In genomic region chr7:19381377-19382165, GRCm38 (mm10) we compare ENCODE assay signal across 8 mouse cellular contexts. TPM values are rescaled to one million over a fixed set of nuclear protein-coding genes. Genes with fewer than 3 reads are reported as not detected.
DNase-seq lines count a peak whose midpoint lies in the region; ATAC-seq and TF ChIP-seq lines count a peak whose summit lies in the region.

Gene Ercc2 (plus strand): TSS chr7:19382010.

- peaks cover 19% of the 10 kb centered on the region for H3K36me3 ChIP-seq in ES-E14 (ENCODE audit: control insufficient read depth, insufficient read depth, low read length, poor library complexity, severe bottlenecking)
- peaks cover 21% of the 10 kb centered on the region for H3K36me3 ChIP-seq in forebrain, embryonic 15.5 days

- peak within 1 kb of the TSS; percentile 87 to 91 for H3K4me3 ChIP-seq in ES-E14 (ENCODE audit: insufficient read depth in 1 of 2, low read depth in 1 of 2, low read length in 2 of 2, poor library complexity in 1 of 2, severe bottlenecking in 1 of 2)
- H3K4me3 ChIP-seq in forebrain, embryonic 15.5 days, result peak within 1 kb of the TSS; percentile 71
- H3K4me3 ChIP-seq in lung, adult 2 months (replicated peaks; ENCODE audit: extremely low read depth, low read depth, low read length), result peak within 1 kb of the TSS; percentile 73

- no peaks in the 10 kb centered on the region for H3K4me1 ChIP-seq in ES-E14 (ENCODE audit: control insufficient read depth in 2 of 2, insufficient read depth in 2 of 2, low read length in 2 of 2, poor library complexity in 1 of 2)
- peaks cover 22% of the 10 kb centered on the region for H3K4me1 ChIP-seq in forebrain, embryonic 15.5 days
- H3K4me1 ChIP-seq in lung, adult 2 months (ENCODE audit: control insufficient read depth, insufficient read depth, low read length), result 0 out of 2 replicates have a peak, but pooled peaks cover 4% of the 10 kb centered on the region

- ATAC-seq in forebrain, embryonic 15.5 days (replicated peaks), result peak; percentile 95
- peak; percentile 98 for ATAC-seq in neutrophil, adult 5-6 weeks (ENCODE audit: extremely low read depth, insufficient number of reproducible peaks, low FRiP score, poor library complexity, severe bottlenecking)

- 6% methylated on average over 48 of the region's 48 CpGs for WGBS in forebrain, embryonic 15.5 days
- WGBS in lung, adult 2 months, result 6% methylated on average over 48 of the region's 48 CpGs

- no peaks in the 10 kb centered on the region for H3K27me3 ChIP-seq in forebrain, embryonic 15.5 days

- H3K27ac ChIP-seq in ES-E14 (ENCODE audit: insufficient read depth, low read depth, low read length, poor library complexity, severe bottlenecking), result no peak within 1 kb of the TSS
- peak within 1 kb of the TSS; percentile 32; the same call in 1 of the 2 replicates for H3K27ac ChIP-seq in forebrain, embryonic 15.5 days (replicated peaks)

- H3K9ac ChIP-seq in ES-E14 (ENCODE audit: insufficient read depth, low read depth, low read length, poor library complexity, severe bottlenecking), result peak within 1 kb of the TSS; percentile 90
- H3K9ac ChIP-seq in forebrain, embryonic 15.5 days (replicated peaks), result peak within 1 kb of the TSS; percentile 76

- peak; percentile 100 for DNase-seq in ES-E14 (ENCODE audit: low read depth, low spot score)
- DNase-seq in cerebellum, adult 11-12 months, result peak; percentile 97
- DNase-seq in heart, postnatal 25 days (ENCODE audit: low spot score), result peak; percentile 96
- DNase-seq in layer of hippocampus, adult 18-20 months (ENCODE audit: low spot score in 2 of 2), result peak; percentile 98
- peak; percentile 98 for DNase-seq in lung, adult 2 months
- DNase-seq in thymus, adult 18-20 months, result peak; percentile 98

- H3K9me3 ChIP-seq in ES-E14 (ENCODE audit: control insufficient read depth, insufficient read depth, low read depth, low read length), result no peaks in the 10 kb centered on the region
- no peaks in the 10 kb centered on the region for H3K9me3 ChIP-seq in forebrain, embryonic 15.5 days

- H3K4me2 ChIP-seq in forebrain, embryonic 15.5 days (replicated peaks), result peak within 1 kb of the TSS; percentile 62

- in situ Hi-C loops in ES-E14 (cut with MboI; ENCODE audit: low sequenced_read_pairs in 2 of 2, unreplicated experiment in 2 of 2), result no loop called here

- TF ChIP-seq POLR2A in lung, adult 2 months (IDR thresholded peaks at IDR 0.05; ENCODE audit: borderline replicate concordance, extremely low read depth, low read depth, low read length), result 0 out of 2 replicates have a peak, but pooled peaks have one; percentile 41

- no peak for TF ChIP-seq CTCF in lung, adult 2 months (IDR thresholded peaks at IDR 0.05; ENCODE audit: insufficient read depth, low read length)

- intact Hi-C loops in heart, postnatal 25 days (cut with DNase I), result no loop called here

TF ChIP-seq in ES-E14, 5 proteins besides CTCF, POLR2A, EP300 and RAD21:
- 0 out of 2 replicates have a peak, but pooled peaks have one; percentile 10 for TF ChIP-seq CHD2 (IDR thresholded peaks at IDR 0.05; ENCODE audit: low read depth, low read length)
- TF ChIP-seq ZNF384 (IDR thresholded peaks at IDR 0.05; ENCODE audit: low read depth, low read length), result no peak
- no peak for TF ChIP-seq MAFK (IDR thresholded peaks at IDR 0.05; ENCODE audit: insufficient read depth, low read depth, low read length)
- peak; percentile 84 for TF ChIP-seq HCFC1 (IDR thresholded peaks at IDR 0.05; ENCODE audit: borderline replicate concordance, insufficient read depth, low read length)

RNA-seq across cellular contexts. Expression of gene Ercc2, which starts in this region (rescaled TPM):
- total RNA-seq in ES-E14 (2012; rRNA removed), result 38.8 and 62.6 TPM in 2 replicates
- 22.8 and 24.2 TPM in 2 replicates for polyA plus RNA-seq in forebrain, embryonic 15.5 days (2015; fragmentation: Nextera tagmentation; extraction: Ambion mirVana)
- 10 to 100 TPM; 10.8 to 12.6 TPM for total RNA-seq in heart, postnatal 25 days (2021)
- total RNA-seq in layer of hippocampus, adult 18-20 months (2021), result 10 to 100 TPM; 37.5 to 38.3 TPM
- polyA plus RNA-seq in lung, adult 2 months (2012; rRNA removed), result 43.3 and 44.6 TPM in 2 replicates
- 27.4 and 30.1 TPM in 2 replicates for total RNA-seq in neutrophil, adult 5-6 weeks (2017)
